Mouse (Mus musculus): Measurements from ENCODE around the gene Scube3.

DNA sequence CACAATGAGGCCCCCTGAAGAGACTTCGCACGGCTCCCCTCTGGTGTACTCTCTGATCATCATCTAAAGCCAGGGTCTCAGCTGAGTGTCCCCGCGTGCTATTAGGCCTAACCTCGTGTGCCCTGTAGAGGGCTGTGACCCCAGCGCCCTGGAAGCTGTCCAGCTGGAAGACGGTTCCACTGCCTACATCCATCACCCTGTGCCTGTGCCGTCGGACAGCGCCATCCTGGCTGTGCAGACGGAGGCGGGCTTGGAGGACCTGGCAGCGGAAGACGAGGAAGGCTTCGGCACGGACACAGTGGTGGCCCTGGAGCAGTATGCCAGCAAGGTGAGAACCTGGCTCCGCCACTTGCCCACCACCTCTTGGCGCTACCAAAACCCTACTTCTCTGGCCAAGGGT, 55.7 kb downstream of the Scube3 start:
- TF ChIP-seq CTCF (IDR thresholded peaks at IDR 0.05; ENCODE audit: low read depth, low read length) = no peak
- no peak for TF ChIP-seq GATA2 (IDR thresholded peaks at IDR 0.05; ENCODE audit: borderline replicate concordance, low read depth, low read length)

Data from G1E (cell line).